Mouse (Mus musculus): Measurements from ENCODE around the gene Il17c.

GRCm38 (mm10) chr8:122431694-122432442 lies 10.0 kb downstream of the Il17c start:
- no peak for TF ChIP-seq GATA1 (IDR thresholded peaks at IDR 0.05; ENCODE audit: low read length)
- TF ChIP-seq TAL1 (IDR thresholded peaks at IDR 0.05; ENCODE audit: low read length) = no peak
